Mouse (Mus musculus): ENCODE measurements around the gene Hyal1. TPM values are rescaled to one million over a fixed set of nuclear protein-coding genes. Genes with fewer than 3 reads are reported as not detected.

Gene Hyal1
- polyA plus RNA-seq, 1 experiment from 2014 or later, result 8.5 TPM

DNA sequence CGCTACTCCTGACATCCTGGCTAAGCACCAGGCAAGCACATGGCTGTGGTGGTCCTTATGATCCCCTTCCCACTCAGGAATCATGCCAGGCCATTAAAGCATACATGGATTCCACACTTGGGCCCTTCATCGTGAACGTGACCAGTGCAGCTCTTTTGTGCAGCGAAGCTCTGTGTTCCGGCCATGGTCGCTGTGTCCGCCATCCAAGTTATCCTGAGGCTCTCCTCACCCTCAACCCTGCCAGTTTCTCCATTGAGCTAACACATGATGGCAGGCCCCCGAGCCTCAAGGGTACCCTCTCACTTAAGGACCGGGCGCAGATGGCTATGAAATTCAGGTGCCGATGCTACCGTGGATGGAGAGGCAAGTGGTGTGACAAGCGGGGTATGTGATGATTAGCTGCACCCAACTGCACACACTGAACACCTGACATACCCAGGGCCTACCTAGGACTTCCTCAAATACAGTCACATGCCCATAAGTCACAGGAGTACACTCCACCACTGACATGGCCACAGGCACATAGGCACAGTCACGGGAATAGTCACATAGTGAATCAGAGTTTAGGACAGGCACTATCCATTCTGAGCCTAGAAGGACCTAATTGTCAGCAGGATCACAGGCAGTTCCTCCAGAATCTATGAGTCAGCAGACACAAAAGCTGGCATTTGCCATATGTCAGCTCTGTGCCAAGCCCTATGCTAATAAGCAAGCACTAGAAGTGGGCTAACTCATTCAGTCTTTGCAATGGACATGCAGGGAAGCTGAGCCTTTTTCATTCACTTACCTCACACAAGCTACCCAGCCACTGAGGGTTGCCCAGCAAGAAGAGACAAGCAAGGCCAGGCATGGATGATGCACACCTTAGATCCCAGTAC is 2.5 kb downstream of the Hyal1 start:
- WGBS, result 90% methylated on average over 14 of the region's 14 CpGs
- H3K27ac ChIP-seq (replicated peaks), result peak overlapping the region; percentile 88; the same call in 1 of the 2 replicates
- no peak for ATAC-seq (ENCODE audit: low read depth)

DNA sequence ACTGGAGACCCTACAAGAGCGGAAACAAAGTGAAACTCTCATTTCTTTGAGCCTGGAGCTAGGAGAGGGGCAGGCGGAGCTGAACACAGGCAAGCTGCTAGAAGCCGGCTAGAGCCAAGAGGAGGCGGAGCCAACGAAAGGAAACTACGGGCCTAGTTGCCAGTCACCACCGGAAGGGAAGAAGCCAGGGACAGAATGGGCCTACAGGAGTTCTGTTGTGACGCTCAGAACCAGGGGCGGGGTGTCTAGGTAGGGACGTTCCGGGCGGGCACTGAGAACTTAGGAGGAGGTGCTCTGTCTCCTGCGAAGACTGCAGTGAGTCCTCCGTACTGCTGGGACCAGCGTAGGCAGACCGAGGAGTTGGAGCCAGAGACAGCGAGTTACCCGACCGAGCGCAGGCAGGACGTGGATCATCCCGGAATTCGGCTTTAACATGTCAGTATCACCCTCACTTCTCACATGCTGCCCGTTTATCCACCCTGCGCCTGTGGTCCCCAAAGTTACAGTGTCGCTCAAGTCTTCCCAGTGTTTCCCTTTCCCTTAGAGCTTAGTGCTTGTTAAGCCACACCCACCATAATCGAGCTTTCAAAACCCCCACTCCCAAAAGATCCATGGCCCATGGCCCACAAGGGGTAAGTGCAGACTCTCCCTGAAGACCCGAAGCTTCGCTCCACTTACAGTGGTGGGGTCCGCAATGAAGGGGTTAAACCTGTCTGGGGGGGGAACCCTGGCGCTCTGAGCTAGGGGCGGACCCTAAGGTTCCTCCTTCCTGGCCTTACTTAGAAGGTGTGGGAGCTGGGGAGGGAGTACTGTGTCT is 4.0 kb downstream of the Hyal1 start, which contains the start of gene Hyal3:
Hyal3 (plus strand) TSS at position 318 of the 817 bp plus-strand sequence.
- Histone ChIP-seq H3K9me3 (no peaks in the 10 kb centered on the region), H3K4me3 (peak within 1 kb of the TSS; percentile 63), H3K4me2 (peak within 1 kb of the TSS; percentile 97), H3K9ac (peak within 1 kb of the TSS; percentile 85), H3K27me3 (no peaks in the 10 kb centered on the region), H3K27ac (replicated peaks) (peak within 1 kb of the TSS; percentile 88), H3K4me1 (replicated peaks) (peaks cover 50% of the 10 kb centered on the region), H3K36me3 (peaks cover 16% of the 10 kb centered on the region)
- peak; percentile 73 for ATAC-seq (ENCODE audit: low read depth)
- WGBS, result under 1% methylated on average over 32 of the region's 32 CpGs

More for the DNA sequence above, 2.5 kb downstream of the Hyal1 start:
- Histone ChIP-seq H3K9me3 (no peaks in the 10 kb centered on the region), H3K27me3 (no peaks in the 10 kb centered on the region), H3K36me3 (peaks cover 25% of the 10 kb centered on the region), H3K4me3 (no peak overlapping the region), H3K9ac (peak overlapping the region; percentile 85; the same call in 1 of the 2 replicates), H3K4me1 (replicated peaks) (peaks cover 51% of the 10 kb centered on the region), H3K4me2 (peak overlapping the region; percentile 97; the same call in 1 of the 2 replicates)

DNA sequence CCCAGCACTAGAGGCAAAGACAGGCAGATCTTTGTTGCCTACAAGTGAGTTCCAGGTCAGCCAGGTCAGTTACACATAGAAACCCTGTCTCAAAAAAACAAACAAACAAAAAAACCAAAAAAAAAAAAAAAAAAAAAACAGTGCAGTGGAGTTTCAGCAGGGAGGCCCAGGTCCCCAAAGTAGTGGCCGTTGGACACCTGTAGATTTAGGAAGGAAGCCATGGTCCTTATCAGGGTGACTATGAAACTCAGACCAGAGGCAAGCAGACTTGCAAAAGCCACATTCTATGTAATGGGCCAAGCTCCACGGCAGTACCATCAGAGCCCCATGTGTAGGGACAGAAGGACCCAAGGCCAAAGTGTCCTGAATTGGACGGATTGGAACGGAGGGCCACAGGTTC is 4.9 kb downstream of the Hyal1 start:
- Histone ChIP-seq H3K4me2 (peak overlapping the region; percentile 97), H3K4me1 (replicated peaks) (peaks cover 41% of the 10 kb centered on the region), H3K4me3 (peak overlapping the region; percentile 63), H3K27me3 (no peaks in the 10 kb centered on the region), H3K36me3 (peaks cover 16% of the 10 kb centered on the region), H3K9ac (peak overlapping the region; percentile 85), H3K9me3 (no peaks in the 10 kb centered on the region), H3K27ac (replicated peaks) (peak overlapping the region; percentile 88; the same call in 1 of the 2 replicates)
- 82% methylated on average over 4 of the region's 4 CpGs for WGBS
- ATAC-seq (ENCODE audit: low read depth), result no peak

DNA sequence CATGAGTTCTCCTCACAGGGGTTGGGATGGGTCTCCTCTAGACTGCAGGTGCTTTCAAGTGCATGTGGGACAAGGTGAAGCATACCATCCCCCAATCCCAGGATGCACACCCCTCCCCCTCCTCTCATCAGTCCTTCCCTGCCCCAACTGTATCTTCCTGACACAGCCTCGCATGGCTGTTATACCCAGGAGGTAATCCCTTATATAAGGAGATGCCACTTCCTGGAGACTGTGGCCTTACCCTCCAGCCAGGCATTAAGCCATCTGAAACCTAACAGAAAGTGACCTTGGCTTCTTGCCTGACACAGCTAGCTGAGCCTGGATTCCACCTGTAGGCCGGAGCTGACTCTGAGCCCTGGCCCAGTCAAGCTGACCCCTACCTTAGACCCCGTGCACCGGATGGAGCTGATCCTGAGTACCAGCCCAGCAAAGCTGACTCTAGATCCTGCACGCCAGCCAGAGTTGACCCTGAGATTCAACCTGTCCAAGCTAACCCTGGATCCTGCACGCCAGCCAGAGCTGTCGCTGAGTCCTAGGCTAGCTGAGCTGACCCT is 5.9 kb downstream of the Hyal1 start:
- H3K4me3 ChIP-seq, result no peak overlapping the region
- no peaks in the 10 kb centered on the region for H3K27me3 ChIP-seq
- no peaks in the 10 kb centered on the region for H3K9me3 ChIP-seq
- WGBS, result 92% methylated on average over 7 of the region's 7 CpGs
- H3K27ac ChIP-seq (replicated peaks), result no peak overlapping the region
- no peak overlapping the region for H3K4me2 ChIP-seq
- no peak for ATAC-seq (ENCODE audit: low read depth)
- peaks cover 16% of the 10 kb centered on the region for H3K36me3 ChIP-seq
- peaks cover 32% of the 10 kb centered on the region for H3K4me1 ChIP-seq (replicated peaks)
- 0 out of 2 replicates have a peak overlapping the region, but pooled peaks have one; percentile 85 for H3K9ac ChIP-seq

DNA sequence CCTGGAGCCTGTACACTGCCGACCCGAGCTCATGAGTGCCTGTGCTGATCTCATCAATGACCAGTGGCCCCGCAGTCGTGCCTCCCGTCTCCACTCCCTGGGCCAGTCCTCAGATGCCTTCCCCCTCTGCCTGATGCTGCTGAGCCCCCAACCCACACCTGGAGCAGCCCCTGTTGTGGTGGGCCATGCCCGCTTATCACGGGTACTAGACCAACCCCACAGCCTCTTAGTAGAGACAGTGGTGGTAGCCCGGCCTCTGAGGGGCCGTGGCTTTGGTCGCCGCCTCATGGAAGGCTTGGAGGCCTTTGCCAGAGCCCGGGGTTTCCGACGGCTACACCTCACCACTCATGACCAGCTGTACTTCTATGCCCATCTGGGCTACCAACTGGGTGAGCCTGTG is 6.4 kb downstream of the Hyal1 start:
- H3K9ac ChIP-seq, result no peak overlapping the region
- H3K27ac ChIP-seq (replicated peaks), result no peak overlapping the region
- peaks cover 16% of the 10 kb centered on the region for H3K36me3 ChIP-seq
- no peaks in the 10 kb centered on the region for H3K27me3 ChIP-seq
- peaks cover 36% of the 10 kb centered on the region for H3K4me1 ChIP-seq (replicated peaks)
- H3K9me3 ChIP-seq, result no peaks in the 10 kb centered on the region
- 93% methylated on average over 14 of the region's 14 CpGs for WGBS
- H3K4me2 ChIP-seq, result no peak overlapping the region
- ATAC-seq (ENCODE audit: low read depth), result no peak
- H3K4me3 ChIP-seq, result no peak overlapping the region

DNA sequence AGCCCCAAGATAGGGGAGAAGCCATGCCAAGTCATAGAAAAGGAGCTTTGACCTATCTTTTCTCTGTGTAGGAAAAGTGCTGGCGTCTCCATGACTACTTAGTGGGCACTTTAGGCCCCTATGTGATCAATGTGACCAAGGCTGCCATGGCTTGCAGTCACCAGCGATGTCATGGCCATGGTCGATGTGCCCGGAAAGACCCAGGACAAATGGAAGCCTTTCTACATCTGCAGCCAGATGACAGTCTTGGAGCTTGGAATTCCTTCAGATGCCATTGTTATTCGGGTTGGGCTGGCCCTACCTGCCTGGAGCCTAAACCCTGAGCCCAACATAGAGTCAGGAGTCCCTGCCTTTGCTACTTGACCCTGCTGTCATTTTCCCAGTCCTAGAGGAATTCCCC is 9.8 kb downstream of the Hyal1 start:
- H3K9ac ChIP-seq, result no peak overlapping the region
- no peaks in the 10 kb centered on the region for H3K9me3 ChIP-seq
- no peak for ATAC-seq (ENCODE audit: low read depth)
- H3K4me3 ChIP-seq, result no peak overlapping the region
- H3K27me3 ChIP-seq, result no peaks in the 10 kb centered on the region
- no peak overlapping the region for H3K27ac ChIP-seq (replicated peaks)
- H3K4me2 ChIP-seq, result no peak overlapping the region; the same call in 1 of the 2 replicates
- whole genome bisulfite sequencing, result 88% methylated on average over 5 of the region's 5 CpGs
- peaks cover 37% of the 10 kb centered on the region for H3K36me3 ChIP-seq
- peaks cover 20% of the 10 kb centered on the region for H3K4me1 ChIP-seq (replicated peaks)

DNA sequence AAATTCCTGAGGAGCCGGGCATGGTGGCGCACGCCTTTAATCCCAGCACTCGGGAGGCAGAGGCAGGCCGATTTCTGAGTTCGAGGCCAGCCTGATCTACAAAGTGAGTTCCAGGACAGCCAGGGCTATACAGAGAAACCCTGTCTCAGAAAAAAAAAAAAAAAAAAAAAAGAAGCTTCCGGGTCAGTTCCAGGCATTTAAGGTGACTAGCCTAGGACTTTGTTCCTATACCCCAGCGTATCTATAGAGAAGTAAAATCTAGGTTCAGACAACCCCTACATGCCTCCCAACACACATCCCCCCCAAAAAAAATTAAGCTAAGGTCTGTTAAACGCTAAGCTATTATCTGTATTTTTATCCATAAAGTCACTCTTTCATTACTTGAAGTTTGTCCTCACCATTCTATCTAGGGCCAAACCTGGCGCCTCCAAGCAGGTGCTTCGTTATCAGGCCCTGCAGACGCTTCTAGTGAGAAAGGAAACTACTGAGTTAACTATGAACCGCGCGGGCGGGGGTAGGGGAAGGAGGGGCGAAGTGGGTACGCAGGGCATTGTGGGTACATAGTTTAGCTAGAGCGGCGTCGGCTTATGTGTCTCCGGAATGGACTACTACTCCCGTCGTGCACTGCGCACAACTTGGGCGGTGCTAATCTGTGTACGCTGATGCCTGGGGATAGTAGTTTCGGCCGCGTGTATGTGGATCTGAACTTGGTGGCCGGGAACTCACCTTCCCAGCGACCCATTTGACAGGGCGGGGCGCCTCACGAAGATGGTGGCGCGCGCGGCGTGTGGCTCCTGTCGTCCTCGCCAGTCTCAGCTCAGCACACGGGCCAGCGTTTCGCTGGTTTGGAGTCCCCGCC is 10.5 kb downstream of the Hyal1 start, which contains the start of gene Ifrd2:
Ifrd2 (plus strand) TSS at position 669 of the 859 bp plus-strand sequence.
- whole genome bisulfite sequencing, result 14% methylated on average over 46 of the region's 46 CpGs
- Histone ChIP-seq H3K4me3 (peak within 1 kb of the TSS; percentile 64), H3K36me3 (peaks cover 44% of the 10 kb centered on the region), H3K9me3 (no peaks in the 10 kb centered on the region), H3K27me3 (no peaks in the 10 kb centered on the region), H3K4me2 (peak within 1 kb of the TSS; percentile 79), H3K9ac (peak within 1 kb of the TSS; percentile 65), H3K4me1 (replicated peaks) (peaks cover 13% of the 10 kb centered on the region), H3K27ac (replicated peaks) (no peak within 1 kb of the TSS)
- ATAC-seq (ENCODE audit: low read depth), result peak; percentile 98

DNA sequence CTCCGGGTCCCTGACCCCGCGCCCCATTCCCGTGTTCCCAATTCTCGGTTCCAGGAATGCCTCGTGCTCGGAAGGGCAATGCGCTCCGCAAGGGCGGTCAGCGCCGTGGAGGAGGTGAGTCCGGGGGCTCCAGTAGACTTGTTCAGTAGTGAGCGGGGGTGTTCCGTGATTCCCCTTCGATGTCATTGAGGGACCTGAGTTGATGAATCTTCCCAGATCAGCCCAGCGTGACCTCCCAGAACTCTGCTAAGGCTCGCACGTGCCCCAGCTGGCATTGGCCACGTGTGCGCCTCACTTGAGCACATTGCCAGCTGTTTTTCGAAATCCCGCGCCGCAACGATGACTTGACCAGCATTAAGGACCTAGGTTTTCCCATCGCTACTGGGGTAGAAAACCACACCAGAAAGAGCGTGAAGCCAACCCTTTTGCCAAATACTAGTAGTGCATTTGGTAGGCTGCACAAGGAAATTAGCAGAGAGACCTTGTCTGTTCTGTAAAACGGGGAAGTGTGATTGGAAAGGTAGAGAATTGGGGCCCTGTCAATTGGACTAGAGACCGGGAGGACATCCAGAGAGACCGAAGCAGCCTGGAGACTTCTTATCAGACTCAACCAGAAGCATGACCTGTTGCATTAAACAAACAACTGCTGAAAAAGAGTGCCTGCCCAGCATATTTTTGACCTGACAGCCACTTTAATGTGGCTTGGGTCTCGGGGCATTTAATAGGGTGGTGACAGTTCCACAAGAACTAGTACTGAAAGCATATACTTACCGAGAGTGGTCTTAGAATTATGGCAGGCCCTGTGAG is 11.3 kb downstream of the Hyal1 start:
- Histone ChIP-seq H3K4me2 (peak overlapping the region; percentile 79), H3K4me1 (replicated peaks) (peaks cover 15% of the 10 kb centered on the region), H3K9ac (peak overlapping the region; percentile 65), H3K27me3 (no peaks in the 10 kb centered on the region), H3K36me3 (peaks cover 45% of the 10 kb centered on the region), H3K9me3 (no peaks in the 10 kb centered on the region), H3K4me3 (peak overlapping the region; percentile 64), H3K27ac (replicated peaks) (no peak overlapping the region)
- WGBS, result 6% methylated on average over 33 of the region's 33 CpGs
- ATAC-seq (ENCODE audit: low read depth), result peak; percentile 46; the same call in 1 of the 2 replicates

DNA sequence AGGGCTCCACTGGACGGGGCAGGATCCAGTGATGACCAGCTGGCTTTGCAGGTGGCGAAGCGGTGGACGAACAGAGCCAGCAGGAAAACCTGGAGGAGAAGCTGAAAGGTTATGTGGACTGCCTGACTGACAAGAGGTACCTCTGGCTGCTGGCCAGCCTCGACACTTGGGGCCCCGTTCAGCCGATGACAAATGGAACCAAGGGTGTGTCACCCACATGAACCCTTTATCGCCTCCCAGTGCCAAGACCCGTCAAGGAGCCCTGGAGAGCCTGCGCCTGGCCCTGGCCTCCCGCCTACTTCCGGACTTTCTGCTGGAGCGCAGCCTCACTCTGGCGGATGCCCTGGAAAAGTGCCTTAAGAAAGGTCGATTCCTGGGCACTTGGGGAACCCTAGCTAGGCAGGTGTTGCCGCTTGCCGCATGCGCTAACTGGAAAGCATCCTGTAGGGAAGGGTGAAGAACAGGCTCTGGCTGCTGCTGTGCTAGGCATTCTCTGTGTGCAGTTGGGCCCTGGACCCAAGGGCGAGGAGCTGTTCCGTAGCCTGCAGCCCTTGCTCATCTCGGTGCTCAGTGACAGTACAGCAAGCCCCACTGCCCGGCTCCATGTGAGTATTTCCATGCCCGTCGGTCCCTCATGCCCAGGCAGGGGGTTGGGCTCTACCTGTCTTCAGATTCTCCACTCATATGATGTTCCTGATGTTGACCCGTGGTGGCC is 13.5 kb downstream of the Hyal1 start:
- no peaks in the 10 kb centered on the region for H3K27me3 ChIP-seq
- WGBS, result 95% methylated on average over 25 of the region's 25 CpGs
- no peak overlapping the region for H3K4me3 ChIP-seq
- no peak for ATAC-seq (ENCODE audit: low read depth)
- H3K36me3 ChIP-seq, result peaks cover 49% of the 10 kb centered on the region
- no peak overlapping the region for H3K4me2 ChIP-seq
- no peak overlapping the region for H3K27ac ChIP-seq (replicated peaks)
- peaks cover 27% of the 10 kb centered on the region for H3K4me1 ChIP-seq (replicated peaks)
- H3K9ac ChIP-seq, result no peak overlapping the region
- no peaks in the 10 kb centered on the region for H3K9me3 ChIP-seq

DNA sequence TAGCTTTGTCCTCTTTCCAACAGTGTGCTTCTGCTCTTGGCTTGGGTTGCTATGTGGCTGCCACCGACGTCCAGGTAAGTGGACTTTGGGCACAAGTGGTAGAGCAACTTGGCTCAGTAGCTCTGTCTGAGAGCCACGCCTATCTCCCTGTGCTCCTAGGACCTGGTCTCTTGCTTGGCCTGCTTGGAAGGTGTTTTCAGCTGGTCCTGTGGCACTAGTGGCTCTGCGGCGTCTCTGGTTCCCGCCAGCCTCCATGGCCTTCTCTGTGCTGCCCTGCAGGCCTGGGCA is 14.0 kb downstream of the Hyal1 start:
- no peak overlapping the region for H3K9ac ChIP-seq
- 96% methylated on average over 6 of the region's 6 CpGs for WGBS

More for the DNA sequence above, 14.0 kb downstream of the Hyal1 start:
- no peak for ATAC-seq (ENCODE audit: low read depth)
- no peaks in the 10 kb centered on the region for H3K9me3 ChIP-seq
- no peaks in the 10 kb centered on the region for H3K27me3 ChIP-seq
- H3K4me3 ChIP-seq, result no peak overlapping the region
- H3K27ac ChIP-seq (replicated peaks), result no peak overlapping the region
- H3K36me3 ChIP-seq, result peaks cover 49% of the 10 kb centered on the region
- peaks cover 27% of the 10 kb centered on the region for H3K4me1 ChIP-seq (replicated peaks)
- H3K4me2 ChIP-seq, result no peak overlapping the region
